Mouse (Mus musculus): ENCODE data around the gene Cnpy3.

Cnpy3 gene

DNA sequence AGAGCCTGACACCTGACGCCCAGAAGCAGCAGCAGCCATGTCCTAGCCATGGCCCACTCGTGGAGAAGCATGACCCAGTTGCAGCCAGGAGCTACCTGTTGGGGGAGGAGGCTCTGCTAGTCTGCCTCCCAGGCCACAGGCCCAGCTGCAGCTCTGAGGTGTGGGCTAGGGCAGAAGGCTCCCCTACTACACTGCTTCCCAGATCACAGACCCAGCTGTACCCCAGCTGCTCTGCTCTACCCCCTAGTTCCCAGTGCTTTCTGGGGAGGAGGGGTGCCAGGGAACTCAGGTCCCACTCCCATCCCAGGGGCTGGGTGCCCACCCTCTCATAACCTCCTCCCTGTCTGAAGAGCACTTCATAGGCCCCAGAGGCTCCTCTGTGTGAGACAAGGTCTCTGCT, 11.5 kb upstream of the Cnpy3 start, which contains the start of gene Ptcra:
Ptcra (minus strand) TSS at position 169 of the 400 bp plus-strand sequence.
- DNase-seq = no peak

DNA sequence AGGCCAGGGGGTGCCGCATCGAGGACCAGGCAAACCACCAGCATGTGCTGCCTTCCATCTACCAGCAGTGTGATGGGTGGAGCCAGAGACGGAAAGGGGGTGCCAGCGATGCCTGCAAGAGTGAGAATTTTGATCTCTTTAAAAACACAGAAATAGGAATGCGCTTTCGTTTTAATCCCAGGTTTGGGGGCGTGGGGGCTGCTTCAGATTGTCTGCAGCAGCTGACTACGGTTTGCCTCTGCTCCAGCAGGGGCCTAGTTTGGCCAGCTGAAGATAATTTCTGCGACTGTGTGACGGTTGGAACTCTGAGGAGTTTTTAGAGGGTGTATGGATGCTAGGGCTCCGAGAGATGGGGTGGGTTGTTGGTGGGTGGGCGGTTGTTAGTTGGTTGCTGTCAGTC, 6.7 kb upstream of the Cnpy3 start:
- no peak for DNase-seq

DNA sequence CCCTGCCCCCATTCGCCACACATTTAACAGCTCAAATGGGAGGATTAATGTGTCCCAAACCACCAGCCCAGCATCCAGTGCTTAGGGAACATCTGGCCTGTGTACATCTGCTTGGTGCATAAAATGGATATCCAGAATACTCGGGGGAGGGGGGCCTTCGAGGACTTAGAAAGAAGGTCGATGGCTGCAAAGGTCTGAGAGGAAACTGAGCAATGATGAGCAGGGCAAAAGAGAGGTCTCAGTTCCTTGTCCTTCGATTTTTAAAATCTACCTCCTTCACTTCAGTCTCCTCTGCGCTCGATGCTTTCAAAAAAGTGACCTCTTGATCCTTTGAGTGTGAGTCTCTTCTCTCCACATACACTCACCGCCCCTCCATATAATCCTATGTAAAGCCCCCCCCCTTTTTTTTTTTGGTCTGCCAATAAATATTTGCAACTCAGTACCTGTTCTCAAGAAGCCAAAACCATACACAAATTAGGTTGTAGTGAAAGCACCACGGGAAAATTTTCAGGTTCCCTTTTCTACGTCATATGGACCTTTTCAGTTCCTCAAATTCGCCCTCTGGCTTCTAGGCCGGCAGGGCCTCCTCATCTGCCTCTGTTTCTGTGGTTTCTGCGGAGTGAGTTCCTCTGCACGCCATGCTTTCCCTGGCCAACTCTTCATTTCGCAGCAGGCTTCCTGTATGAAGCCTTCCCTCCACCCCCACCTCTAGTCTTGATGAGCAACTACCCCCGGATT, 789 bp downstream of the Cnpy3 start:
- DNase-seq = peak; percentile 76

DNA sequence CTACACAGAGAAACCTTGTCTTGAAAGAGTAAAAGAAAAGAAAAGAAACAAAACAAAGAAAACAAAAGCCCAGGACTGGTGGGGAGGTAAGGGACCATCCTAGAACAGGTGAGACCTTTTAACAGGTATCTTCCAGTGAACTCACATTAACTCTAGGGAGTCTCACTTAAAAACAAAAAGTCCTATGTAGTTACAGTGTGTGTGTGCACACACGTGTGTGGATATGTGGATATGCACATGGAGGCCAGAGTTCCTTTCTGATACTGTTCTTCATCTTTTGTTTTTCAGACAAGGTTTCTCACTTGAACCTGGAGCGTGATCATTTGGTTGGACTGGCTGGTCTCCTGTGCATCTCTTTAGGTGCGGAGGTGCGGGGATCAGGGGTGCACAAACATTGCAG, 1.4 kb downstream of the Cnpy3 start:
- DNase-seq = no peak

DNA sequence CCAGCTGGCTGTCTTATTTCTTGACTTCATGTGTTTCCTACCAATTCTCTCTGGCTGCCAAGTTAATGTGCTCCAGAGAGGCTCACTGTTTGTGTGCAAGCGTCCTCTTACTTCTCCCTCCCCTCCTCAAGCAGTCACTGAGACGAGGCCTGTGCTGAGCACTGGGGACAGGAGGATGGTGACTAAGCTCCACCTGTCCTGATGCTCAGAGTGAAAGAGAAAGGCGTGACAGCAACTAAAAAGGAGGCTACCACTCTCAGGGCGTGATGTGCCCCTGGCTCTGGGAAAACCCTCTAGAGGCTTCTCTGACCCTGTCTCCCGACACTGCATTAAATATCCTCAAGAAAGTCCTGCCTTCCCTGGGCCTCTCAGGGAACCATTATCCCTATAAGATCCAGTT, 2.7 kb downstream of the Cnpy3 start:
- DNase-seq = no peak

DNA sequence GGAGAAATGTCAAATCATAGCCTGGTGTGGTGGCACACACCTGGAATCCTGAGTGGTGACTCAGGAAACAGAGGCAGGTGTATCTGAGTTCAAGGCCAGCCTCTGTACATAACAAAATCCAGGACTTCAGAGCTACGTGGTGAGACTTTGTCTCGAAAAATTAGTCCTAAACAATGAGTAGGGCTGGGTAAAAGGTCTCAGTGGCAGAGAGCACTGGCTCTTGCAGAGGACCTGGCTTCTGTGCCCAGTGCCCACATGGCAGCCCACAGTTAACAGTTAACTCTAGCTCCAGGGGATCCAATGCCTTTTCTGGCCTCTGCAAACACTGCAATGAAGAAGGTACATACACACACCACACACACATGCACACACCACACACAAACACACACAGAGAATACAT, 4.2 kb downstream of the Cnpy3 start:
- DNase-seq = no peak

DNA sequence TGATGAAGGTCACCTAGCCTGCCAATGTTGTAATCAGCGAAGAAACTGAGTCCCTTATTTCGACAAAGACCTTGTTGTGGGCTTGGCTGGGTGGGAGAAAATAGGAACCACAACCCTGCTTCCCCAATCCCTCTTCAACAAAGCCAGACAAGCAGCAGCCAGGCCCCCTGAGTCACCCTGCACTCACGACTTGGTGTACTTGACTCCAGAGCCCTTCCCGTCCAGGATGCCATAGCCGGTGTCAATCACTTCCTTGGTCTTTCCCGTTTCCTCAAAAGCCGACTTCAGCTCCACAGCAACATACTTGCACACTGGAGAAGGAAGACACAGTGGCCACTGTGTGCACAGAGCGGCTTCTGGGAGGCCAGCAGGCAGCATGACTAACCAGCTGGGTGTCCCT, 4.8 kb downstream of the Cnpy3 start:
- DNase-seq = peak; percentile 39

DNA sequence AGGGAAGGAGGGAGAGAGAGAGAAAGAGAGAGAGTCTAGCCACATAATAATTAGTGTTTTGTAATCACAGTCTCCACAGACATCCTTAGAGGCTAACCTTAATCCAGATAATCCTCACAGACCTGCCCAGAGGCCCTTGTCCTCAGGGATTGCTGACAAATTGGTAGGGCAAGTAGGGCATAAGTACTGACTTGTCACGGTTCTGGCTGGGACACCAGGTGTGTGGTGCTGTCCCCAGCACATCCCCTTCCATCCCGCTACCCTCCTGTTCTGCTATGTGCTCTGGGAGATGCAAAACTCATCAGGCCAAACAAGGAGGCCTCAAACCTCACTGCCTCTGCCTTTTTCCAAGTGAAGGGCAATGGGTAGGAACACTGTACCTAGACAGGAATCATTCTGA, 6.5 kb downstream of the Cnpy3 start:
- no peak for DNase-seq

DNA sequence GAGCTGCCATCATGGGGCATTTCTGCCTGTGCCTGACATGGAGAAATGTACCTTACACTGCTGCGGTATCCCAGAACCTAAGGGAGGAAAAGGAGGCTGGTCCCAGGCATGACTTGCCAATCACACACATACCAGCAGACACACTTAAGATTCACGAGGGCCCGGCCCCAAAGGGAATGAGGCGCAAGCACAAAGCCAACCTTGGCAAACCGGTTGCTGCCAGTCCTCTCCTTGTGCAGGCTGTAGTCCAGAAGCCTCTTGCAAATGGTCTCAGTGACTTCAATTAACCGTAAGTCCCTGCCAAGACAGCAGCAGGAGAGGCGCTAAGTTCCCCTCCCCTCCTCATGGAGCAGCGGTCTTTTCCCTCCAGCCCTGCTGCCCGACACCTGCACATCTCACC, 9.0 kb downstream of the Cnpy3 start:
- DNase-seq = peak; percentile 76

DNA sequence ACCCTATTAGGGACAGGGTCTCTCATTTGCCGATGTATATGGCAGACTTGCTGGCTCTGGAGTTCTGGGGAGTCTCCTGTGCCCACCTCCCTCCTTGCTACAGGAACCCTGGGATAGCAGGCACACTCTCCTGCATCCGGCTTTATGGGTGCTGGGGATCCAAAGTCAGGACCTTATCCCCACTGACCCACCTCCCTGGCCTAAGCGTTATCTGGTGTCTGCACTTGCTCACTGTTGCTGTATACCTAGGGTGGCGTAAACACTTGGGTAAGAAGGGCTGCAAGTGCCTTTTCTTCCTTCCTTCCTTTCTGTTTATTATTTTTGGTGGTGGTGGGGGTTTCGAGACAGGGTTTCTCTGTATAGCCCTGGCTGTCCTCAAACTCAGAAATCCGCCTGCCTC, 10.7 kb downstream of the Cnpy3 start:
- DNase-seq = no peak

DNA sequence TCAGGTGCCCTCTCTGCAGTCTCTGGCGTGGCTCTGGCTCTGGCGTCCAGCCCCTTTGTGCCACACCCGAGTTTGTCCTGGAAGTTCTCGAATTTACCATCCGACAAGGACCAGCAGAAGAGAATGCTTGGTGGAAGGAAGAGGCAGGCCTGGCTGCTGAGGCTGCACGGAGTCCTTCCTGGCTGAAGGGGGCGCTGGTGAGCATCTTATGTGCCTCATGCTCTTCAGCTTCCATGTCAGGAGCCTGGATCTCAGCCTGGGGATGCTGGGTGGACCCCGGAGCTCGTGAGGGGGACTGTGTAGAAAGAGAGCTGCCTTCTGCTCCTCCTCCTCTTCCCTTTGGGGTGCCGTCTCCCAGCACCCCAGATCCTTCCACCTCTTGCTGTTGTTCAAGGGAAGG, 15.9 kb downstream of the Cnpy3 start:
- peak; percentile 27 for DNase-seq

DNA sequence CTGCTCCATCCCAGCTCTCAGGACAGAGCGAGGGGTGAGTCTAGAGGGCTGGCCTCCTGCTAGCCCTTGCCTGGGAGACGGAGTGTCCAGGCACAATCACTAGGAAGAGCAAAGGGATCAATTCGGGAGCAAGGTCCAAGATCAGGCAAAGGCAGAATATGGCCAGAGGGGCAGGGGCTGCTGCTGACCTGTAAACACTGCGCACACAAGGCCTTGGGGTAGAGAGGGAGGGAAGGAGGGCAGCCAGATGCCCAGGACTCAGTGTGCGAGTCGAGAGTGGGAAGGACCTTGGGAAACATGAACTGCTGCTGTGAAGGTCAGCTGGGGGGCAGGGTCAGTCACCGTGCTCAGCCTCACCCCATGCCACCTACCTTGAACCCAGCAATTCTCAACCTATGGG, 16.7 kb downstream of the Cnpy3 start:
- no peak for DNase-seq

DNA sequence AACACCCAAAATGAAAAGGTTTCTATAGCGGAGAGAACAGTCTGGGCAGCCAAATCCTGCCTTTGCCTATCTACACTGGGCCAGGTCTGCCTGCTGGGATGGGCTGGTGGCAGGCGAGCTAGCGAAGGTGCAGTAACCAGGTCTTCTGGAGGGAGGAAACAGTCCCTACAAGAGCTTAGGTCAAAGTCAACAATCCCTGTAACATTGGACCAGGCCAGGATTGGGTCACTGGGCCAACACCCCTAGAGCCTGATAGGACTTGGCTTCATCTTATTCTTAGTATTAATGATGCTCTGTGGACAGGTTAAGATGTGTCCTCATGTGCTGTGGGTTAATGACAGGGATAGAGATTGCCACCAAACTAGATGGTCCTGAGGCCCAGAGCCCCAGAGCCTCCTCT, 18.0 kb downstream of the Cnpy3 start:
- no peak for DNase-seq

DNA sequence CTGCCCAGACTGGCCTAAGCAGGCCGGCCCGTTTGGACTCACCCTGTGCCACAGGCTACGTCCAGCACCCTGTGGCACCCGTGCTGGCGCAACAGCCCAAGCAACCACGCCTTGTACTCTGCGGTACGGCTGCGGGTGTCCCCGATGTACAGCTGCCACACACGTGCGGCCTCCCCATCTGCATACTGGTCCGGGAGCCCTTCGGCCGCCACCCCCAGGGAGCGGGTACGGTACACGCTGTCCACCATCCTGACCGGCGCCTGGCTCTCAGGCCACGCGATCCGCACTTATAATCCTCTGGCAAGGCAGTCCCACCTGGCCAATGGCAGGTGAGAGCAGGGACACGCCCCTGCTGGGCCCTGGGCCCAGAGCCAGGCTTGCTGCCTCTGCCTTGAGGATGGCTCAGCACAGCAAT, 23.1 kb downstream of the Cnpy3 start, which contains the start of gene Gnmt:
Gnmt (minus strand) TSS at position 265 of the 415 bp plus-strand sequence.
- DNase-seq = peak; percentile 81

DNA sequence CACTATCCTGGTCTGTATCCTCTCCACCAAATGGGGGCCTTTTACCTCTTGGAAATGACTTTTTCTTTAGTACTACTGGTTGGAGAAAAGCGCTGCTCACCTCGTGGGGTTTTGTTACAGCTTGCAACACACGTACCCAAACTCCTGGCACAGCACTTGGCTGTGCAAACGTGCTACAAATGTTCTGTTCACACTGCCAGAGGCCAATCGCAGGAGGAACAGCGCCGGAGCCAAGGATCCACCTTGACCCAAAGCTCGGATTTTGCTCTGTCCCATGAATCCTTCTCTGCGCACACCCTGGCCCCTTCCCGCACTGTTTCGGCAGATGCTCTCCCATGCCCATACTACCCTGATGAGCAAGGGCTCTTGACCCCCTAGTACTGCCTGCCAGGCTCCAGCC, 23.5 kb downstream of the Cnpy3 start:
- DNase-seq = no peak

DNA sequence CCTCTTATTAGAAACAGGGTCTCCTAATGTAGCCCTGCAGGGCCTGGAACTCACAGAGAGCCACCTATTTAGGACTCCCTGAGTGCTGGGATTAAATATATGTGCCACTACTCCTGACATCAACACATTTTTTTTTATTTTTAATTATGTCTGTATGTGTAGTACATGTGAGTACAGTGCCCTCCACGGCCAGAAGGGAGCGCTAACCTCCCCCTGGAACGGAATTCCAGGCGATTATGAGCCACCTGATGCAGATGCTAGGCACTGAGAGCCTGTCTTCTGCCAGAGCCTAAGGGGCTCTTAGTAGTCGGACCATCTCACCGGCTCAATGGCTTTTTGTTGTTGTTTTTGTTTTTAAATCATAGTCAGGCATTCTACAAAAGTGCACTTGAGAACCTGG, 24.0 kb downstream of the Cnpy3 start:
- DNase-seq = peak; percentile 67

DNA sequence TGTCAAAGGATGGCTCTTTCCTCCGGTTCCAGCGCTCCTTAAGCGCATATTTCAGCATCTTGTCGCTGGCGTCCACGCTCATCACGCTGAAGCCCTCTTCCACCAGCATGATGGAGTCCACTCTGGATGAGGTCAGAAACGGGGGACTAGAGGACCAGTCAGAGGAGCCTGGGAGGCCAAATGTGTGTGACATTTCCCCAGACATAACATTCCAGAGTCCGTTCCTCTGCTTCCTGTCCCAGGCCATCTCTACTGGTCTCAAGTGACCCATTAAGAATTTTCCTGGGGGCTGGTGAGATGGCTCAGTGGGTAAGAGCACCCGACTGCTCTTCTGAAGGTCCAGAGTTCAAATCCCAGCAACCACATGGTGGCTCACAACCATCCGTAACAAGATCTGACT, 24.7 kb downstream of the Cnpy3 start:
- no peak for DNase-seq

DNA sequence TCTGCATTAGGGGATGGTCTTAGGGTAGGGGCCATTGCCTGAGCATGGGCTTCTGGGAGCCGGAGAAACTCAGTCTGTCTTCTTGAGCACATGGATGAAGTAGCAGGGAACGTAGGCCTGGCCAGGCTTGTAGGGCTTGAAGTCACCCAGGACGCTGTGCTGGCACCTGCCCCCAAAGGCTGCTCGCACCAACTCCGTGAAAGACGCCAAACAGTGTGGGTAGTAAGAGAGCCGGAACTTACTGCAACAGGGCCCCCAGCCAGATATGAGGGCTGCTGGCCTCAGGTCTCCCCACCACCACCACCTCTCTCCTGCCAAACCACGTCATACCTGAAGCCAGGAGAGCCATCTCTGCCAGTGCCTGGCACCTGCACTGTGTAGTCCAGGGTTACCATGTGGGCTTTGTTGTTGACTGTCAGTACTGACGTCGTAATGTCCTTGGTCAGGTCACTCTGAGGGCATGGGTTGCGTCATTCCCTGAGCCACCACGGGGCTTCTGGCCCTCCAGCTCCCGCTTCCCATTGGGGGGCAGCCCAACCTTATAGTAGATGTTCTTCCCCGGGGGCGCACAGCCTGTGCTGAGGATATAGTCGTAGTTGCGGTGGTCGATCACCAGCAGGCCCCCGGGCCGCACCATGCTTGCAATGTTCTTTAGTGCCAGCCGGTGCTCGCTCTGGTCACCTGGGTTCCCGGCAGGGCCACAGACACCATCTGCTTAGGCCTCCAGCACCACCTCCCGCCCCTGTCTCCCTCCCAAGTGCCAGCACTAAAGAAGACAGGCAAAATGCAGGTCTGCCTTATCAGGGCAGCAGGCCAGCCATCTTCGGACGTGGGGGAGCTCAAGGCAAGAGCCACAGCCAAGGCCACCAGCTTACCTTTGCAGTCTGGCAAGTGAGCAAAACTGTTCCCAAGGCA, 26.0 kb downstream of the Cnpy3 start:
- DNase-seq = no peak

DNA sequence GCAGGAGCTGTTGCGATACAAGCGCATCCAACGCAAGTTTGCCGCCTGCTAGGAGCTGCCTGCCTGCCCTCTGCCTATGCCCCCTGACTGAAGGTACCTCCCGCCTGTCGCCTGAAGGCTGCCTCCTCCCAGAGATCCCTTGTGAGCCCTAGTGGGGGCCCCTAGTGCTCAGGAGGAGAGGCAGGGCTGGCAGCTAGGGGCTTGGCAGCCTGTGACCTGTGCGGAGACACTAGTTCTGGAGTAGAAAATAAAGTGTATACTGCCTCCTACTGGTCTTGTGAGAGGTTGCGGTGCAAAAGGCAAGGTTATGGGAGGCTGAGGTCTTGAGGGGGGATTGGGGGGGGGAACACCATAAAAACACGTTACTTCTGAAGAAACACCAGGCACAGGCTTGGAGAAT, 26.7 kb downstream of the Cnpy3 start:
- DNase-seq = peak; percentile 53

DNA sequence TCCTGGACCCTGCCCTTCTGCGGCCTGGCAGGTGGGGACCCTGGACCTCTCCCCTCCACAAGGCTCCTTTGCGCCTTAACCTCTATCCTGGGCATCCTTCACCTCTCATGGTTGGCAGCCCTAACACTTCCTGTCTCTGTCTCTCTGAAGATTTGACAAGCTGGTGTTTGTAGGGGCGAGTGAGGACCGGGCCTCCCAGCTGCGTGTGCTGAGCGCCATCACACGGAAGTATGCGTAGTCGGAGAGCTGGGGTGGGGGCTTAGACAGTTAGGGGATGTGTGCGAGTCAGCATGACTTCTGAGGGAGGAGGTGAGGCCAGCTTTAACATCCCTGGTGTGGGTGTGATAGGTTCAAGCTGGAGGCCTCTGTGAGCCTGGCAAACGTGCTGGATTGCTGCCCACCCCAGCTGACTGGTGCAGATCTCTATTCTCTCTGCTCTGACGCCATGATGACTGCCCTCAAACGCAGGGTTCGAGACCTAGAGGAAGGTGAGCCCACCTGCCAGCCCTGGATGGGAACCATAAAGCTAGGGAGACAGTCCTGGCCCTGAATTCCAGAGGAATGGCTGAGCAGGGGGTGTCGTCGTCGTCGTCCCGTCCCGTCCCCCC, 27.4 kb downstream of the Cnpy3 start:
- DNase-seq = no peak

DNA sequence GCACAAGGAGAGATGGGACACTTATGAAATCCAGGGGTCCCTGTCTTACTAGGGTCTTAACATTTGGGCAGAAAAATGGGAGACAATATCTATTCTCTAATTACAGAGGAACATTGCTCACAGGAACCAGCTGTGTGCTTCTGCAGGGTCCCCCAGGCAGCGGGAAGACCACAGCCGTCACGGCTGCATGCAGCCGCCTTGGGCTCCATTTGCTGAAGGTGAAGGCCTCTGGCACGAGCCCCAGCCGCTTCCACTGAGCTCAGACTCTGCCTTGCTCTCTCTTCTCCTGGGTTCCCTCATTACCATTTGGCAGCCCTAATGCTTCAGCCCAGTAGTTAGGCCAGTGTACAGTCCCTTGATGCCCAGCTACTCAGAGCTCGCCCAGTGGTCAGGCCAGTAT, 30.9 kb downstream of the Cnpy3 start:
- no peak for DNase-seq

DNA sequence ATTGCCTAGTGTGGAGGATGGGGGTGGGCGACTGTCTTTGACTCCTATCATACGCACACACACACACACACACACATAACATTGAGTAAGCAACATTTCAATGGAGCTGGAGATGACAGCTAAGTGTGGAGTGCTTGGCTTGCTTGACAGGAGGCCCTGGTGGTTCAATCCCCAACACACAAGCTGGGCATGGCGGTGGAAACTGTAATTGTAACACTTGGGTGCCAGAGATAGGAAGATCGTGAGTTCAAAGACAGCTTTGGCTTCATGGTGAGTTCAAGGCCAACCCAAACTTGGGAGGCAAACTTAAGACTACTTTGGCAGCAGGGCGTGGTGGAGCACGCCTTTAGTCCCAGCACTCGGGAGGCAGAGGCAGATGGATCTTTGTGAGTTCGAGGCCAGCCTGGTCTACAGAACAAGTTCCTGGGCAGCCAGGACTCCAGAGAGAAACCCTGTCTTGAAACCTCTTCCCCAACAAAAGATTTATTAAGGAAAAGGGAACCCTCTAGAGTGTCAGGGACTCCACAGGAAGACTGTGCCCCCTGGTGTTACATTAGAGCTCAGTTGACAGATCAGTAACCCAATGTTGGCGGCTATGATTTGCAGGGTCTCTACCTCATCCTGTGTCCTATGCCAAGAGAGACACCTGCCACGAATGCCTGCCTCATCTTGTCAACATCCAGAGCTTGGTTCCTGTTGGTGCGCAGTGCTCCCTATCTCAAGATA, 37.1 kb downstream of the Cnpy3 start:
- peak; percentile 61 for DNase-seq

DNA sequence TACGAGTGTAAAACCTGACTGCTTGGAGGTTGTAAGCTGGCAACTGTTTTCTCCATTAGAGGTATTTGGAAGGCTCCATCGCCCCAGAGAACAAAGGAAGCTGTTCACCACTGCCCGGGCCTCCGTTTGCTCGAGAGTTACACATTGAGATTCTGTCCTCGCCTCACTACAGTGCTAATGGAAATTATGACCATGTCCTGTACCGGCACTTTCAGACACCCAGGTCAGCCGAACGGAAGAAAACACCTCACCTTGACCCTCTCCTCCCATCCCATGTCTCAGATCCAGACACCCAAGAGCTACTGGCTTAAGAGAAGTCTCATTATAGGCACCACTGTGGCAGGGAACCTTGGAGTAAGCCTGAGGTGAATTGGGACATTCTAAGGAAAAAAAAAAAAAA, 38.2 kb downstream of the Cnpy3 start:
- no peak for DNase-seq
